Mouse (Mus musculus) monocyte, adult 2 months (primary cell): ENCODE measurements around the gene Adam12.

Experiments
- DNase-seq, 2 experiments: peaks; one replicate each; pipeline ENCODE4 v3.0.0; 2022; ENCODE audit warnings: low spot score in 2 of 2, low read depth in 1 of 2

Gene Adam12

GRCm38 (mm10) chr7:134224741-134225612, 7.0 kb downstream of the Adam12 start:
- no peak for DNase-seq

- DNase-seq: no peak
Measured at GRCm38 (mm10) chr7:134224421-134224740, 7.6 kb downstream of the Adam12 start.

GRCm38 (mm10) chr7:134223444-134224161, 8.3 kb downstream of the Adam12 start:
- DNase-seq: no peak

GRCm38 (mm10) chr7:134207956-134208355, 24.0 kb downstream of the Adam12 start:
- DNase-seq: no peak

- DNase-seq: no peak
Measured at GRCm38 (mm10) chr7:134193089-134193488, 38.9 kb downstream of the Adam12 start.

GRCm38 (mm10) chr7:134190101-134190500, 41.8 kb downstream of the Adam12 start:
- no peak for DNase-seq

GRCm38 (mm10) chr7:134188565-134188964, 43.4 kb downstream of the Adam12 start:
- DNase-seq: no peak

GRCm38 (mm10) chr7:134187946-134188345, 44.0 kb downstream of the Adam12 start:
- no peak for DNase-seq

- DNase-seq: no peak
Measured at GRCm38 (mm10) chr7:134186497-134186896, 45.4 kb downstream of the Adam12 start.

- no peak for DNase-seq
Measured at GRCm38 (mm10) chr7:134185751-134186150, 46.2 kb downstream of the Adam12 start.

GRCm38 (mm10) chr7:134181717-134182116, 50.2 kb downstream of the Adam12 start:
- no peak for DNase-seq

- no peak for DNase-seq
Measured at GRCm38 (mm10) chr7:134181056-134181455, 50.9 kb downstream of the Adam12 start.

- no peak for DNase-seq
Measured at GRCm38 (mm10) chr7:134177051-134177450, 54.9 kb downstream of the Adam12 start.

- DNase-seq: no peak
Measured at GRCm38 (mm10) chr7:134175201-134175600, 56.7 kb downstream of the Adam12 start.

GRCm38 (mm10) chr7:134173442-134174090, 58.4 kb downstream of the Adam12 start:
- DNase-seq: no peak

GRCm38 (mm10) chr7:134170180-134170910, 61.6 kb downstream of the Adam12 start:
- DNase-seq: no peak

GRCm38 (mm10) chr7:134169780-134170179, 62.2 kb downstream of the Adam12 start:
- DNase-seq: no peak

- DNase-seq: no peak
Measured at GRCm38 (mm10) chr7:134167586-134167985, 64.4 kb downstream of the Adam12 start.

- DNase-seq: no peak
Measured at GRCm38 (mm10) chr7:134163751-134164150, 68.2 kb downstream of the Adam12 start.

- no peak for DNase-seq
Measured at GRCm38 (mm10) chr7:134162886-134163285, 69.1 kb downstream of the Adam12 start.

GRCm38 (mm10) chr7:134159608-134160007, 72.3 kb downstream of the Adam12 start:
- no peak for DNase-seq
